ENCODE assay signal across 30 mouse cellular contexts in the genomic region with DNA sequence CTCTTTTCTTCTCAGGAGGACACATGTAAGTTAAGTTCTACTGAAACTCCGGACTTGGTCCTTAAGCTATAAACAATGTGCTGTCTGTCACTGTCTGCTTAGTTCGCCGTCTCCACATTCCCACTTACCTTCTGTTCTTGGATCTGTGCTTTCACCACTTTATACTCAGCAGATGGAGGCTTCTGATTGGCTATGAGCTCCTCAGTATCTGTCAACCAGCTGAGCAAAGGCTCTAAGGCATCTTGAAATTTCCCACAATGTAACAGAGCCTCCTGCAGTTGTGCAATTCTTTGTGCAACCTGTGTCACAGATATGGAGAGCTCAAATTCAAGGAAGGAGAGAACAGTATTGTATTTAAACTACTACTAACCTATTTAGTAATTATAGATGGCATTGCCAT. TPM values are rescaled to one million over a fixed set of nuclear protein-coding genes. Genes with fewer than 3 reads are reported as not detected.
A peak's percentile ranks its signal among the peaks of the same experiment; 100 is the strongest.
DNase-seq lines count a peak whose midpoint lies in the region; ATAC-seq and TF ChIP-seq lines count a peak whose summit lies in the region.
"Had no signal": no experiment of that assay in that cellular context is flagged by ENCODE, and none has a peak within 500 bp of the region (broad histone marks: within the 10 kb centered on the region; RNA-seq: fewer than 3 reads in every experiment).

No protein-coding gene starts in this region.

- peak overlapping the region; percentile 5; the same call in 1 of the 2 replicates for H3K27ac ChIP-seq in layer of hippocampus, adult 2 months
- no peak overlapping the region for H3K27ac ChIP-seq in midbrain, embryonic 15.5 days
- H3K27ac ChIP-seq: embryonic facial prominence, embryonic 13.5 days; kidney, embryonic 15.5 days; liver, embryonic 14.5 days; midbrain, embryonic 12.5 days had no signal

- no peaks in the 10 kb centered on the region for H3K9me3 ChIP-seq in midbrain, embryonic 15.5 days
- H3K9me3 ChIP-seq: embryonic facial prominence, embryonic 13.5 days; G1E; heart, embryonic 12.5 days; kidney, embryonic 15.5 days; megakaryocyte, embryonic 14.5 days; midbrain, embryonic 12.5 days had no signal

- 73% methylated on average over 3 of the region's 3 CpGs for WGBS in midbrain, embryonic 15.5 days

- H3K4me2 ChIP-seq in midbrain, embryonic 15.5 days, result no peak overlapping the region
- H3K4me2 ChIP-seq: embryonic facial prominence, embryonic 13.5 days; heart, embryonic 12.5 days; kidney, embryonic 15.5 days; midbrain, embryonic 12.5 days had no signal

- peaks cover 31% of the 10 kb centered on the region for H3K4me1 ChIP-seq in midbrain, embryonic 15.5 days

- DNase-seq in frontal cortex, postnatal 10 days (ENCODE audit: low spot score in 2 of 2), result no peak
- peak; percentile 24 to 66 for DNase-seq in layer of hippocampus, adult 2 months (ENCODE audit: low spot score in 2 of 2)
- DNase-seq in layer of hippocampus, postnatal 25 days (ENCODE audit: extremely low spot score in 1 of 2, low spot score in 1 of 2), result no peak
- DNase-seq in layer of hippocampus, adult 9-10 months (ENCODE audit: low spot score), result peak; percentile 35
- no peak for DNase-seq in kidney, postnatal 25 days
- DNase-seq: adrenal gland, adult 8-10 months; cerebellum, adult 11-12 months; cerebellum, adult 9-11 months; embryo, embryonic 11 days; gastrocnemius, postnatal 25 days; heart, adult 2 months; kidney, adult 18-20 months; kidney, postnatal 36 days; liver; lung, adult 2 months; lung, postnatal 14 days; thymus, adult 2 months; thymus, postnatal 36 days had no signal

- no peak for TF ChIP-seq CTCF in layer of hippocampus, adult 2 months (conservative IDR thresholded peaks at IDR 0.05)

- H3K4me3 ChIP-seq in layer of hippocampus, adult 2 months, result no peak overlapping the region
- H3K4me3 ChIP-seq in midbrain, embryonic 15.5 days, result no peak overlapping the region
- H3K4me3 ChIP-seq: embryonic facial prominence, embryonic 13.5 days; erythroblast, embryonic 14.5 days; heart, adult 2 months; heart, embryonic 12.5 days; kidney, embryonic 15.5 days; megakaryocyte, embryonic 14.5 days; midbrain, embryonic 12.5 days had no signal

- peaks cover 15% of the 10 kb centered on the region for H3K36me3 ChIP-seq in midbrain, embryonic 15.5 days (replicated peaks)

- H3K9ac ChIP-seq in midbrain, embryonic 15.5 days, result no peak overlapping the region
- H3K9ac ChIP-seq: embryonic facial prominence, embryonic 13.5 days; heart, embryonic 12.5 days; kidney, embryonic 15.5 days; liver, embryonic 14.5 days; midbrain, embryonic 12.5 days had no signal

- H3K27me3 ChIP-seq in midbrain, embryonic 15.5 days (replicated peaks), result no peaks in the 10 kb centered on the region
- H3K27me3 ChIP-seq: embryonic facial prominence, embryonic 13.5 days; heart, embryonic 12.5 days; kidney, embryonic 15.5 days; megakaryocyte, embryonic 14.5 days; midbrain, embryonic 12.5 days had no signal

- ATAC-seq in frontal cortex, adult (ENCODE audit: low TSS enrichment), result peak; percentile 84
- no peak for ATAC-seq in midbrain, embryonic 15.5 days (replicated peaks)

RNA-seq across cellular contexts. Expression of a gene that starts 58.2 kb away (rescaled TPM):
- under 1 TPM in 1 of 2 experiments, not detected in 1; 0.15 TPM for total RNA-seq in layer of hippocampus, adult 2 months (2021)
- total RNA-seq in layer of hippocampus, postnatal 25 days (2021), result under 1 TPM in 1 of 2 experiments, not detected in 1; 0.22 TPM
- 0.46 TPM in 1 of 2 replicates, not detected in the other for polyA plus RNA-seq in midbrain, embryonic 15.5 days (2015; fragmentation: Nextera tagmentation; extraction: Ambion mirVana)
- total RNA-seq: heart, adult 2 months; hematopoietic stem cell, adult 5-6 weeks had no signal
- polyA plus RNA-seq: erythroblast, embryonic 14.5 days; heart, adult 2 months; heart, postnatal 0 days had no signal

Comparison
In these comparisons a context has a peak if more than half of its experiments do, and no peak if none do; other contexts are left out.
1. DNase-seq: peak in layer of hippocampus, adult 2 months (2 of 2) and layer of hippocampus, adult 9-10 months (single experiment); none in frontal cortex, postnatal 10 days (0 of 2), layer of hippocampus, postnatal 25 days (0 of 2) and kidney, postnatal 25 days (0 of 2).